Mouse (Mus musculus) kidney, adult 2 months (tissue): ENCODE results near the gene Gba. TPM values are rescaled to one million over a fixed set of nuclear protein-coding genes. Genes with fewer than 3 reads are reported as not detected.
A peak's percentile ranks its signal among the peaks of the same experiment; 100 is the strongest.

ENCODE experiments used
- DNase-seq: peaks from one replicate; pipeline ENCODE4 v3.0.0; 2021
- H3K27ac ChIP-seq: fragments of 200-500 bp; 2 replicates; pipeline ENCODE4 v1.5.1; 2012; ENCODE audit warnings: low read depth, low read length, control low read depth, inconsistent platforms; ENCODE audit not compliant: insufficient read depth
- H3K27me3 ChIP-seq: fragments of 200-500 bp; replicated peaks from 2 replicates; pipeline ENCODE4 v1.6.1; 2012; ENCODE audit warnings: mild to moderate bottlenecking, moderate library complexity, low read length, inconsistent platforms; ENCODE audit not compliant: control insufficient read depth, insufficient read depth
- H3K36me3 ChIP-seq: fragments of 200-500 bp; 2 replicates; pipeline ENCODE4 v1.6.1; 2012; ENCODE audit warnings: mild to moderate bottlenecking, moderate library complexity, low read length, inconsistent platforms; ENCODE audit not compliant: control insufficient read depth, insufficient read depth
- H3K4me1 ChIP-seq: fragments of 200-500 bp; 2 replicates; pipeline ENCODE4 v1.6.1; 2011; ENCODE audit warnings: low read length; ENCODE audit not compliant: control insufficient read depth, insufficient read depth
- H3K4me3 ChIP-seq: fragments of 200-500 bp; 2 replicates; pipeline ENCODE4 v1.5.1; 2011; ENCODE audit warnings: mild to moderate bottlenecking, low read depth, low read length, control low read depth; ENCODE audit not compliant: insufficient read depth
- CTCF ChIP-seq: fragments of 200-500 bp; conservative IDR thresholded peaks from 2 replicates; pipeline ENCODE4 v1.5.1; 2011; ENCODE audit warnings: low read depth, mild to moderate bottlenecking, control low read depth, low read length, moderate library complexity, mixed read lengths; ENCODE audit not compliant: insufficient read depth, insufficient read length
- POLR2A ChIP-seq: fragments of 200-500 bp; IDR thresholded peaks from one replicate; pipeline ENCODE4 v1.6.1; 2011; ENCODE audit warnings: low read depth, low read length, control low read depth
- WGBS: fragments of 180-500 bp; shearing (Covaris S2); methylation state at CpG from one replicate; pipeline ENCODE4 v1.1.7; 2018; 5-methylcytosine and 5-hydroxymethylcytosine counted together
- polyA plus RNA-seq: library from polyadenylated mRNA; depleted of rRNA; stranded (reverse); fragments of >200 nt; gene quantifications from 2 replicates; pipeline ENCODE4 v1.2.3, GENCODE M21; 2012

Gene Gba
- polyA plus RNA-seq, 1 experiment, result 61.6 TPM

DNA sequence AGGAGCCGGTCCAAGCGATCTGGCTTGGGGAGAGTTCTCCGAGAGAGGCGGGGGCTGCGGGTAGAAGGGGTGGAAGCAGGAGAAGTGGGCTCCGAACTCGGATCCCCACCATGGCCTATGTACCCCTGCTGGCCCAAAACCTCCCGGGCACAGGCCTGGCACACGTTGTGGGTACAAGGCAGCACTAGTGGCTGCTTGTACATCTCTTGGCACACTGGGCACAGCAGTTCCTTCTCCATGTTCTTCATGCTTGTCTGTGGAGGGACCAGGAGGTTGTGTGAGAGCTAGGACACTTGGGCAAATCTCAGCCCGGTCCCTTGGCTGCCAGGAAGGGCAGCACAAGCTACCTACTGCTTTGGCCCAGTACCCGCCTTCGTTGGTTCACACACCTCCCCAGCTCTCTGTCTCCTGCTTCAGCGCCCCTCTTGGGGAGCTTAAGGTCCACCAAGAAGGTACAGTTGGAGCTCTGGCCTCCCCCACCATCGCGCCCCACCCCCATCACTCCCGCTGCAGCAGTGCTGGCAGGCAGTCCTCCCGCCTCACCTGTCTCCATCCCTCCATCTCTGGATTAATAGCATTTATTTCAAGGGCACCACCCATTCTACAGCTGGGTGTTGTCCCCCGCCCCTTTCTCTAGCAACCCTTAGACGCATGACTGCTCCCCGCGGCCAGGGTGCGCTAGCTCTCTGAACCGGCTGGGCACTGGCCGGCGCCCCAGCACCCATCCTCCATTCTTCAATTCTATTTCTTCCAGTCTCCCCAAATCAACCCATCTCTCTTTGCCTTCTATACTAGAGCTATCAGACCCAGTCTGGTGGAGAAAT is 41.6 kb downstream of the Gba start:
- Histone ChIP-seq H3K36me3 (no peaks in the 10 kb centered on the region), H3K4me1 (peaks cover 18% of the 10 kb centered on the region), H3K27ac (no peak overlapping the region), H3K27me3 (no peaks in the 10 kb centered on the region), H3K4me3 (peak overlapping the region; percentile 34)
- peak; percentile 72 for DNase-seq
- TF ChIP-seq POLR2A (no peak), CTCF (peak; percentile 32; the same call in 1 of the 2 replicates)
- WGBS, result 24% methylated on average over 25 of the region's 25 CpGs

- no peak overlapping the region for H3K27ac ChIP-seq
Observed at GRCm38 (mm10) chr3:89244982-89245687, 42.4 kb downstream of the Gba start.

DNA sequence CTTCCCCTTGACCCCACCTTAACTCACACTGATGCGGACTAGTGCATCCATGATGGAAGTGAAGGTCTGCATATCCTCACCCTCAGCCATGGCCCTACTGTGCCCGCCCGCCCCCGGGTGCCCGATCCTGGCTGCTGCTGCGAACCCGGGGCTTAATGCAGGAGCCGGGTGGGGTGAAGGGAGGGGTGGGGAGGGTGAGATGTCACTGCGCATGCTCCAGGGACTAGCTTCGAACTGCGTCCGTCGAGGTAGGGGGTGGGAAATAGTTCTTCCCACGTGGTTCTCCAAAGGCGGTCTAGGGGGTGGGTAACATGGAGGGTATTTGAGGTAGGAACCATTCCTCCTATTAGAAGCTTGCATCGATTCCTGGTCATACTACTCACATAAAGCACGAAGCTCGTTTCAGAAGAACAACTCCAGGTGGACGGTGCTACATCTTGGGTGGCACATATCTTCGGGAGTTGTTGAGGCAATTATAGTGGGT is 43.0 kb downstream of the Gba start, which contains the start of gene Krtcap2:
TSS of gene Krtcap2 (plus strand) at position 279 of the 484 bp plus-strand sequence.
- no peak for TF ChIP-seq CTCF
- TF ChIP-seq POLR2A, result no peak
- Histone ChIP-seq H3K4me3 (peak within 1 kb of the TSS; percentile 64), H3K36me3 (no peaks in the 10 kb centered on the region), H3K27ac (peak within 1 kb of the TSS; percentile 18; the same call in 1 of the 2 replicates), H3K4me1 (peaks cover 20% of the 10 kb centered on the region), H3K27me3 (no peaks in the 10 kb centered on the region)
- peak; percentile 24 for DNase-seq
- WGBS, result 5% methylated on average over 20 of the region's 20 CpGs

More at GRCm38 (mm10) chr3:89244982-89245687, 42.4 kb downstream of the Gba start:
- 3% methylated on average over 20 of the region's 26 CpGs for WGBS
- TF ChIP-seq POLR2A (no peak), CTCF (no peak)
- DNase-seq, result no peak
- H3K27me3 ChIP-seq, result no peaks in the 10 kb centered on the region
- peak overlapping the region; percentile 64 for H3K4me3 ChIP-seq
- H3K36me3 ChIP-seq, result no peaks in the 10 kb centered on the region
- H3K4me1 ChIP-seq, result peaks cover 18% of the 10 kb centered on the region

GRCm38 (mm10) chr3:89246261-89247100 is 43.8 kb downstream of the Gba start, which contains the start of gene Trim46:
Gene Trim46, minus strand, starts transcription at chr3:89246309.
- Histone ChIP-seq H3K27me3 (no peaks in the 10 kb centered on the region), H3K36me3 (no peaks in the 10 kb centered on the region), H3K27ac (peak within 1 kb of the TSS; percentile 18; the same call in 1 of the 2 replicates), H3K4me3 (peak within 1 kb of the TSS; percentile 64), H3K4me1 (peaks cover 24% of the 10 kb centered on the region)
- peak; percentile 93 for DNase-seq
- TF ChIP-seq POLR2A (no peak), CTCF (peak; percentile 99; the same call in 1 of the 2 replicates)
- under 1% methylated on average over 42 of the region's 42 CpGs for WGBS

- no peak overlapping the region for H3K4me3 ChIP-seq
- H3K36me3 ChIP-seq, result no peaks in the 10 kb centered on the region
- WGBS, result 82% methylated on average over 4 of the region's 4 CpGs
- no peak for DNase-seq
- TF ChIP-seq POLR2A (no peak), CTCF (no peak)
- H3K4me1 ChIP-seq, result peaks cover 24% of the 10 kb centered on the region
- H3K27me3 ChIP-seq, result no peaks in the 10 kb centered on the region
- H3K27ac ChIP-seq, result no peak overlapping the region
Observed at GRCm38 (mm10) chr3:89247466-89247865, 44.7 kb downstream of the Gba start.

- 20% methylated on average over 7 of the region's 7 CpGs for WGBS
- no peaks in the 10 kb centered on the region for H3K27me3 ChIP-seq
- no peaks in the 10 kb centered on the region for H3K36me3 ChIP-seq
- peak overlapping the region; percentile 58 for H3K27ac ChIP-seq
- H3K4me1 ChIP-seq, result peaks cover 10% of the 10 kb centered on the region; the same call in 1 of the 2 replicates
- peak; percentile 89 for DNase-seq
- H3K4me3 ChIP-seq, result no peak overlapping the region
- peak; percentile 95 for TF ChIP-seq CTCF
- TF ChIP-seq POLR2A, result no peak
Observed at GRCm38 (mm10) chr3:89250435-89251040, 47.8 kb downstream of the Gba start.
